Mouse (Mus musculus) cortical plate, adult 2 months (tissue): ENCODE measurements at regions not wholly inside any gene's neighbourhood (a gene's known extent, or its start where the extent isn't known, plus 50 kb on each side); places are given as distances from the start of the nearest gene placed in this dataset.

ENCODE experiments used
- CTCF ChIP-seq: fragments of 200-500 bp; IDR thresholded peaks from 2 replicates; pipeline ENCODE4 v1.5.1; 2011; ENCODE audit warnings: mild to moderate bottlenecking, control low read depth, low read length; ENCODE audit not compliant: insufficient read depth; ENCODE audit errors: extremely low read depth
- POLR2A ChIP-seq: fragments of 200-500 bp; IDR thresholded peaks from 2 replicates; pipeline ENCODE4 v1.6.1; 2011; ENCODE audit warnings: mild to moderate bottlenecking, low read length, control low read depth; ENCODE audit not compliant: insufficient read depth; ENCODE audit errors: extremely low read depth

DNA sequence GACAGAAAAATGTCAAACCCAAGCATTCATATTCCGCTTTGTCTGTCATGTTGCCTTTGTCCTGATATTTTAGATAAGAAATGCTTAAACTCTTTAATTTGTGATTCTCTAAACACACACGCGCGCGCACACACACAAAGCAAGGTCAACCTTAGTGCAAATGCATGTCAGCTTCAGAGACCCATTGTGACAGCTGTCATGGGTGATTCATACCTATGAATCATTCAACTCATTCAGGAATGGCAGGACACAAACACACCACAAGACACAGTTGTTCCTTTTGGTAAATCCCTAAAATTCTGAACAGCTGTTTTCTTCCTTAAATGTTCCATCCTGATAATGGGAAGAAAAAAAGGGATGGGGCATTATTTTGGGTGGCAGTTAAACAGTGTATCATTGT lies 144.1 kb upstream of the Dusp10 start:
- TF ChIP-seq POLR2A (no peak), CTCF (no peak)
